Mouse (Mus musculus): ENCODE measurements around the gene Nav2. TPM values are rescaled to one million over a fixed set of nuclear protein-coding genes. Genes with fewer than 3 reads are reported as not detected.

Gene Nav2
- polyA plus RNA-seq, 1 experiment, result 1.3 TPM

DNA sequence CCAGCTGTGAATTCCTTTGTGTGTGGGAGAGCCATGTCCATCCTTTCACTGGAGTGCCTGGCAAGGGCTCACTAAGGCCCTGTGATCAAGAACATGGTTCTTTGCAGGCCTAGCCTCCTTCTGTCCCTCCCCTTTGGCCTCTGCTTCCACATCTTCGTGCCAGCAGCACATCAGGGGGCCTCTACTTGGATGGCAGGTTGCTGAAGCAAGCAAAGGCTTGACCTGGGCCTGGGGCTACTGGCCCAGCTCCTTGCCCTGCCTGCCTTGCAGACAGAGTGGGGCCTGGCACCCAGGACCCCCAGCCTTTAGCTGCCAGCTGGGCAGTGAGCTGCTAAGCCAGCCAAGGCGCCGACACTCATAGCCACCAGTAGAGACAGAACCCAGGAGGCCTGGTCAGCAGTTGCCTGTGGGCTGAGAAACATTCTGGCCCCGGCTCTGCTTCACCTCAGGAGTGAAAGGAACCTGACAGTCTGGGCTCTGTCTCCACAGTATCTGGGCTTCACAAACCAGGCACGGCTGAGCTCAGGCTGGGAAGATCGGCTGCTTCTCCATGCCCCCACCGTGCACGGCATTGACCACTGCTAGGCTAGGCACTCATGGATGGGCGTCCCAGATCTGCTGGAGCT, 267.4 kb downstream of the Nav2 start:
- TF ChIP-seq GATA1 (IDR thresholded peaks at IDR 0.05; ENCODE audit: borderline replicate concordance, low read length) (no peak), FLI1 (IDR thresholded peaks at IDR 0.05; ENCODE audit: low read length) (no peak)
- H3K9me3 ChIP-seq, result no peaks in the 10 kb centered on the region
- no peaks in the 10 kb centered on the region for H3K36me3 ChIP-seq (replicated peaks; ENCODE audit: low read length)
- H3K27me3 ChIP-seq (replicated peaks), result peaks cover 69% of the 10 kb centered on the region
- H3K4me1 ChIP-seq, result peaks cover 7% of the 10 kb centered on the region
- no peak overlapping the region for H3K4me3 ChIP-seq (replicated peaks)

DNA sequence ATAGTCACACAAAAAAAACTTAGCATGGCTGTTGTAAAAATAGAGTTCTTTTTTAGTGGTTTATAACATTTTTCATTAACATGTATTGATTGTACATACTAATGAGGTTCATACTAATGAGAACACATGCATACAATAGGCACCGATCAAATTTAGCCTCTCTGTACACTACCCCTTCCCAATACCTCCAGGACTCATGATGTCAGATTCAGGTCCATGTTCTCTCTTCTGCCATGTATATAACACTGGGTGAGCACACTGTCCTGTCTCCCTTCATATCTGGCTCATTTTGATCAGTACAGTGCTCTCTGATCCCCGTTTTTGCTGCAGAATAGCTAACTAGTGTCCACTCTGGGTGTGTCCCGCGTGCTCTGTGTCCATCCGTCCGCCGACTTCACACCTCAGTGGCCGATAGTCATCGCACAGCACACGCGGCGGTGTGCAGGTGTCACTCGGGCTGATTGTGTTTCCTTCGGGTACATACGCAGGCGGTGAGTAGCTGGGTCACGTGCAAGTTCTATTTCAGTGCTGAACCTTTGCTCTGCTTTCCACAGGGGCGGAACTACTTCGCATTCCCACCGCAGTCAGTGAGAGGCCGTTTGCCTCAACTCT, 268.2 kb downstream of the Nav2 start:
- H3K4me3 ChIP-seq (replicated peaks), result no peak overlapping the region
- peaks cover 72% of the 10 kb centered on the region for H3K27me3 ChIP-seq (replicated peaks)
- no peak for TF ChIP-seq FLI1 (IDR thresholded peaks at IDR 0.05; ENCODE audit: low read length)
- TF ChIP-seq GATA1 (IDR thresholded peaks at IDR 0.05; ENCODE audit: borderline replicate concordance, low read length), result no peak
- H3K4me1 ChIP-seq, result peaks cover 7% of the 10 kb centered on the region
- H3K9me3 ChIP-seq, result no peaks in the 10 kb centered on the region
- no peaks in the 10 kb centered on the region for H3K36me3 ChIP-seq (replicated peaks; ENCODE audit: low read length)

DNA sequence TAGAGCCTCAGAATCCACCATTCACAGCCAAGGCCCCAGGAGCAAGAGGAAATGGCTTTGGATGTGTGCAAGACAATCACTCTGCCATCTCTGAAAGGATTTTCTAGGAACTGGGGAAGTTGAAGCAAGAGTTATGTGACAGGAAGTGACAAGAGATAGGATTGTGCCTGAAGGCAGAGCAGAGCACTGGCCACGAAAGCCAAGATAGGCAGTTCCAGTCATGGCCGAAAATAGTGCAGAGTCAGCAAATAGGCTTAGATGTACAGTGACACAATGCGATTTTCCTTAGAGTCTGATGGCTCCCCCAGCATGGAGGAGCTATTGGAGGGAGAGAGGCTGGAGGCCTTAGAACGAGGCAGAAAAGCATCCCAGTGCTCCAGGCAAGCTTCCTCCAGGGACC, 269.7 kb downstream of the Nav2 start:
- H3K9me3 ChIP-seq, result no peaks in the 10 kb centered on the region
- H3K4me3 ChIP-seq (replicated peaks), result no peak overlapping the region
- peaks cover 69% of the 10 kb centered on the region for H3K27me3 ChIP-seq (replicated peaks)
- no peaks in the 10 kb centered on the region for H3K36me3 ChIP-seq (replicated peaks; ENCODE audit: low read length)
- TF ChIP-seq GATA1 (IDR thresholded peaks at IDR 0.05; ENCODE audit: borderline replicate concordance, low read length) (no peak), FLI1 (IDR thresholded peaks at IDR 0.05; ENCODE audit: low read length) (no peak)
- H3K4me1 ChIP-seq, result peaks cover 7% of the 10 kb centered on the region

DNA sequence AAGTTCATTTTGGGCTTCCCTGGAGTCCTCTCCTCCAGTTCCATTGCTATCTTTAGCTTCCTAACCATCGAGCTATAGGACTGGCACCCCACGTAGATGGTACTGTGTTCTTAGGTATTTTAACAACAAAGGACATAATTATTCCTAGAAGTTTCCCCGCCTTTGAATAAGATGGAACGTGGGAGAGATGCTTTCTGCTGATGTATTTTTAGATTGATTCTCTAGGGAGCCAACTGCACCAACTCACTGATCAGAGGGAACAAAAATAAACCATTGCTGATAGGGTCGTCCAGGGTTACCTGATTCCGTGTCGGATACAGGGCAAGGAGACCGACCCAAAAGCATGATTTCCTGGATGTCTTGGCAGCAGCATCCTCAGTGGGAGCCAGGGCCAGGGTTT, 272.5 kb downstream of the Nav2 start:
- peaks cover 67% of the 10 kb centered on the region for H3K27me3 ChIP-seq (replicated peaks)
- no peak overlapping the region for H3K4me3 ChIP-seq (replicated peaks)
- TF ChIP-seq GATA1 (IDR thresholded peaks at IDR 0.05; ENCODE audit: borderline replicate concordance, low read length) (no peak), FLI1 (IDR thresholded peaks at IDR 0.05; ENCODE audit: low read length) (no peak)
- H3K36me3 ChIP-seq (replicated peaks; ENCODE audit: low read length), result no peaks in the 10 kb centered on the region
- H3K4me1 ChIP-seq, result peaks cover 7% of the 10 kb centered on the region
- H3K9me3 ChIP-seq, result no peaks in the 10 kb centered on the region

DNA sequence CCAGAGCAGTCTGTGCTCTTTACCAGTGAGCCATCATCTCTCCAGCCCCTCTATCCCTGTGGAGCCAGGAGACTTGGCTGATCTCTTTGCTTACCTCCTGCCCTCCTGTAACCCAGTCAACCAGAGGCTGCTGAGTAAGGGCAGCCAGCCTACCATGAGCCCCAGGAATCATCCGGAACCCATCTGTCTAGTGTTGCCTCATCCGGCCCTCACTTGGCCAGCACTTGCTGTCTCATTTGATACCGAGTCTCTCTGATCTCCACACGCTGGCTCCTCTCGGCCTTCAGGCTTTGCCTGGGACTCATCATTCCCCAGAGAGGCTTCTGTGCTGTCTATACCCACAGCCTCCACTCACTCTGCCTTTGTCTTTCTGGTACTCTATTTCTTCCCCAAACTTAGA, 273.9 kb downstream of the Nav2 start:
- peaks cover 7% of the 10 kb centered on the region for H3K4me1 ChIP-seq
- no peak overlapping the region for H3K4me3 ChIP-seq (replicated peaks)
- H3K27me3 ChIP-seq (replicated peaks), result peaks cover 68% of the 10 kb centered on the region
- H3K36me3 ChIP-seq (replicated peaks; ENCODE audit: low read length), result no peaks in the 10 kb centered on the region
- H3K9me3 ChIP-seq, result no peaks in the 10 kb centered on the region
- TF ChIP-seq GATA1 (IDR thresholded peaks at IDR 0.05; ENCODE audit: borderline replicate concordance, low read length) (no peak), FLI1 (IDR thresholded peaks at IDR 0.05; ENCODE audit: low read length) (no peak)

DNA sequence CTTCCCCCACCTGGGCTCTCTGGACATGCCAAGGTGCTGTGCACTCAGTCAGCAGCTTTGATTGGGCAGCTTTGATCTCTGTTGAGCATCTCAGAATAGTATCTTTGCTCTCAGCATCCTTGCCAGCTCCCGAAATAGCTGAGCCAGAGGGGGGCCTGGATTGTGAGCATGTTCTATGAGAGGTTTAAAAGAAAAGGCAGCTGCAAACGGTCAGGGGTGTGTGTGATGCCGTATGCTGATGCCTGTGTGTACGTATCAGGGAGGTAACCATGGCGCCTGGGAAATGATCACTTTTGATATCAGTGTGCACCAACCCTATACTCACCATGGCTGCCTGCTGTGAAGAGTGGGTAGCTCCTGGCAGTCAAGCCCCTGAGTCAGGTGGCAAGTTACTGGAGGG, 275.2 kb downstream of the Nav2 start:
- Histone ChIP-seq H3K36me3 (replicated peaks; ENCODE audit: low read length) (no peaks in the 10 kb centered on the region), H3K4me1 (no peaks in the 10 kb centered on the region; the same call in none of the 2 replicates), H3K27me3 (replicated peaks) (peaks cover 66% of the 10 kb centered on the region), H3K4me3 (replicated peaks) (no peak overlapping the region), H3K9me3 (no peaks in the 10 kb centered on the region)
- TF ChIP-seq FLI1 (IDR thresholded peaks at IDR 0.05; ENCODE audit: low read length), result no peak
- no peak for TF ChIP-seq GATA1 (IDR thresholded peaks at IDR 0.05; ENCODE audit: borderline replicate concordance, low read length)

DNA sequence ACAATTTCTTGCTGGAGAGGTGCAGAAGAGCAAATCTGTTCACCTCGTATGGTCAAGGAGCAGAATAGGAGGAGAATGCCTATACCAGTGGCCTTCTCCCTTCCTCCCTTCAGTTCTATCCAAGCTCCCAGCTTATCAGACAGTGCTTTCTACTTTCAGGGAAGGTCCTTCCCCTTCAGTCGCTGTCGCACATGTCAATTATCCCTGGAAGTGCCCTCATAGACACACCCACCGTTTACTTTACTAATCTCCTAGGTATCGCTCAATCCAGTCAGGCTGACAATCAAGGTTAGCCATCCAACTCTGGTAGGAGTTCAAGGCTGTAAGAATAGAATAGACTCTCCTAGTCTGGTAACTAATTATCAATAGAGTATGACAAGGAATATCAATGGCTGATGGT, 277.5 kb downstream of the Nav2 start:
- no peak for TF ChIP-seq GATA1 (IDR thresholded peaks at IDR 0.05; ENCODE audit: borderline replicate concordance, low read length)
- TF ChIP-seq FLI1 (IDR thresholded peaks at IDR 0.05; ENCODE audit: low read length), result no peak
- Histone ChIP-seq H3K27me3 (replicated peaks) (peaks cover 61% of the 10 kb centered on the region), H3K9me3 (no peaks in the 10 kb centered on the region)

DNA sequence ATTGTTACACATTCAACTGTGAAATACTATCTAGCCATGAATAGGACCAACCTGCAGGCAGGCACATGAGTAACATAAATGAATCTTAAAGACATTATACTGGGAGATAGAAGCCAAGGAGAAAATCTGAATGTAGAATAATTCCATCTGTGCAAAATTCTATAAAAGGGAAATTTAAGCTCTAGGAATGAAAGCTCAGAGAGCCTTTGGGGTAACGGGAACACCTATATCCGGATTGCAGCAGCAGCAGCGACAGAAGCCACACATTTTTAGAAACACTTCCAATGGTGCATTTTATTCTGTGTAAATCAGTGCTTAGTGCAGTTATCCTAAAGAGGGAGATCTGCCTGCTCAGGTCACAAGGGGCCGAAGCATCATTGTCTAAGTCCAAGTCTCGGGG, 280.8 kb downstream of the Nav2 start:
- H3K4me1 ChIP-seq, result no peaks in the 10 kb centered on the region
- no peaks in the 10 kb centered on the region for H3K36me3 ChIP-seq (replicated peaks; ENCODE audit: low read length)
- no peak for TF ChIP-seq GATA1 (IDR thresholded peaks at IDR 0.05; ENCODE audit: borderline replicate concordance, low read length)
- TF ChIP-seq FLI1 (IDR thresholded peaks at IDR 0.05; ENCODE audit: low read length), result no peak
- H3K9me3 ChIP-seq, result no peaks in the 10 kb centered on the region
- peaks cover 68% of the 10 kb centered on the region for H3K27me3 ChIP-seq (replicated peaks)
- H3K4me3 ChIP-seq (replicated peaks), result no peak overlapping the region

More for the DNA sequence above, 277.5 kb downstream of the Nav2 start:
- no peak overlapping the region for H3K4me3 ChIP-seq (replicated peaks)
- H3K4me1 ChIP-seq, result no peaks in the 10 kb centered on the region
- no peaks in the 10 kb centered on the region for H3K36me3 ChIP-seq (replicated peaks; ENCODE audit: low read length)

DNA sequence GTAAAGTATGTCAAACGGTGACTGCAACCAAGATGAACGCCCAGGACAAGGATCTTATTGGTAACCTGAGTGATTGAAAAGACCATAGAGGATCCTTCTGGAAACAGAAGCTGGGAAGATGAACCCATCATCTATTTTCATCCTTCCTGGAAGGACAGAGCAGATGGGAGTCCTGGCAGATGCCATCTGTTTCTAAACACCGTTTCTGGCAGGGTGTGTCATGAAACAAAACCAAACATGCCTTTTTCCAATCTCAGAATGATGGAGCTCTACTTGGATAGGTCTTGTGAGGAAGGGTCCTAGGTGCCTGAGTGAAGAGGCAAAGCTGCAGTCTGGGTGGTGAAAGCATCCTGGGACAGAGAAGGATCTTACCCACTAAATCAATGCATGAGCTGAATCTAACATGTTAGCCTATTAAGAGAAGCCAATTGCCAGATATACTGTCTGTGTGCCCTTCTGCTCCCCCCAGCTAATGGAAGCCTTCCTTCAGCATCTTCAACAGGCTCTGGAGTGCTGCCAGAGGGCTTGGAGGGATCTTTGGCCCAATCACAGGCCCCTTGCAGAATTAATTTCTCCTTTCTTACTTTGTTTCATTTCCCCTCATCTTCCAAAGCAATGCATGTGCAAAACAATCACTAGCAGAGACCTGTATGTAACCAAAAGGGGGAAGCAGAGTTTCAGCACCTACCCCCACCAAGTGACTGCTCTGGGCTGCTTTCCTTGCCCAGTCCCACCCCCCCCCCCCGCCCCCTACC, 281.9 kb downstream of the Nav2 start:
- no peaks in the 10 kb centered on the region for H3K4me1 ChIP-seq

More for the DNA sequence above, 281.9 kb downstream of the Nav2 start:
- TF ChIP-seq FLI1 (IDR thresholded peaks at IDR 0.05; ENCODE audit: low read length) (no peak), GATA1 (IDR thresholded peaks at IDR 0.05; ENCODE audit: borderline replicate concordance, low read length) (no peak)
- H3K27me3 ChIP-seq (replicated peaks), result peaks cover 68% of the 10 kb centered on the region
- no peaks in the 10 kb centered on the region for H3K36me3 ChIP-seq (replicated peaks; ENCODE audit: low read length)
- H3K4me3 ChIP-seq (replicated peaks), result no peak overlapping the region
- H3K9me3 ChIP-seq, result no peaks in the 10 kb centered on the region
